Mouse (Mus musculus): ENCODE measurements at regions not wholly inside any gene's neighbourhood (a gene's known extent, or its start where the extent isn't known, plus 50 kb on each side); places are given as distances from the start of the nearest gene placed in this dataset.

- DNase-seq = no peak
Measured at GRCm38 (mm10) chr15:51591406-51592068, 2293.2 kb upstream of the Gm7489 start.

GRCm38 (mm10) chr15:51592069-51592435, 2292.7 kb upstream of the Gm7489 start:
- no peak for DNase-seq

- DNase-seq = no peak
Measured at GRCm38 (mm10) chr15:51592511-51593498, 2291.9 kb upstream of the Gm7489 start.

- DNase-seq = no peak
Measured at GRCm38 (mm10) chr15:51594060-51594459, 2290.6 kb upstream of the Gm7489 start.

GRCm38 (mm10) chr15:51595655-51596054, 2289.1 kb upstream of the Gm7489 start:
- no peak for DNase-seq

GRCm38 (mm10) chr15:51597841-51598240, 2286.9 kb upstream of the Gm7489 start:
- DNase-seq = no peak

- no peak for DNase-seq
Measured at GRCm38 (mm10) chr15:51601128-51601855, 2283.4 kb upstream of the Gm7489 start.

GRCm38 (mm10) chr15:51621455-51621854, 2263.3 kb upstream of the Gm7489 start:
- no peak for DNase-seq

- no peak for DNase-seq
Measured at GRCm38 (mm10) chr15:51627463-51627862, 2257.2 kb upstream of the Gm7489 start.

- no peak for DNase-seq
Measured at GRCm38 (mm10) chr15:51628518-51628917, 2256.2 kb upstream of the Gm7489 start.

- no peak for DNase-seq
Measured at GRCm38 (mm10) chr15:51631881-51632280, 2252.8 kb upstream of the Gm7489 start.

- no peak for DNase-seq
Measured at GRCm38 (mm10) chr15:51633068-51633467, 2251.6 kb upstream of the Gm7489 start.

- no peak for DNase-seq
Measured at GRCm38 (mm10) chr15:51634726-51635125, 2250.0 kb upstream of the Gm7489 start.

GRCm38 (mm10) chr15:51635129-51635920, 2249.4 kb upstream of the Gm7489 start:
- DNase-seq = no peak

GRCm38 (mm10) chr15:51637570-51637969, 2247.1 kb upstream of the Gm7489 start:
- DNase-seq = no peak

- DNase-seq = no peak
Measured at GRCm38 (mm10) chr15:51643772-51644311, 2240.9 kb upstream of the Gm7489 start.

- no peak for DNase-seq
Measured at GRCm38 (mm10) chr15:51646304-51646703, 2238.4 kb upstream of the Gm7489 start.

GRCm38 (mm10) chr15:51652497-51652896, 2232.2 kb upstream of the Gm7489 start:
- no peak for DNase-seq

- DNase-seq = no peak
Measured at GRCm38 (mm10) chr15:51657621-51658020, 2227.1 kb upstream of the Gm7489 start.

GRCm38 (mm10) chr15:51668340-51668739, 2216.4 kb upstream of the Gm7489 start:
- DNase-seq = no peak

- no peak for DNase-seq
Measured at GRCm38 (mm10) chr15:51671667-51672372, 2212.9 kb upstream of the Gm7489 start.

Measured in liver (tissue).